Mouse (Mus musculus): ENCODE measurements around the gene H60b.
"Not testable (repeated sequence)": the region's sequence is repeated elsewhere in the genome, so short reads cannot be mapped to it uniquely, and the experiment has no call there.

DNA sequence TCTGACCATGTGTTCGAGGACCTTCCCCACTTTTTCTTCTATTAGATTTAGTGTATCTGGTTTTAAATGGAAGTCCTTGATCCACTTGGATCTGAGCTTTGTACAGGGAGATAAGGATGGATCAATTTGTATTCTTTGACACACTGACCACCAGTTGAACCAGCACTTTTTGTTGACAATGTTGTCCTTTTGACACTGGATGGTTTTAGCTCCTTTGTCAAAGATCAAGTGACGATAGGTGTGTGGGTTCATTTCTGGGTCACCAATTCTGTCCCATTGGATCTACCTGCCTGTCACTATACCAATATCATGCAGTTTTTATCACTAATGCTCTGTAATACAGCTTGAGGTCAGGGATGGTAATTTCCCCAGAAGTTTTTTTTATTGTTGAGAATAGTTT lies 18.1 kb downstream of the H60b start:
- not testable (repeated sequence) for TF ChIP-seq CTCF (IDR thresholded peaks at IDR 0.05; ENCODE audit: borderline replicate concordance, extremely low read depth, insufficient read depth, insufficient read length); POLR2A (IDR thresholded peaks at IDR 0.05; ENCODE audit: borderline replicate concordance, extremely low read depth, insufficient read depth, insufficient read length, poor library complexity, severe bottlenecking)

All from brain, embryonic 14.5 days (tissue).